Mouse (Mus musculus) olfactory bulb, adult 2 months (tissue): ENCODE measurements at regions not wholly inside any gene's neighbourhood (a gene's known extent, or its start where the extent isn't known, plus 50 kb on each side); places are given as distances from the start of the nearest gene placed in this dataset.

Experiments
- CTCF ChIP-seq: fragments of 200-500 bp; IDR thresholded peaks from 2 replicates; pipeline ENCODE4 v1.5.1; 2012; ENCODE audit warnings: low read depth, mild to moderate bottlenecking, low read length, moderate library complexity; ENCODE audit not compliant: insufficient read depth
- POLR2A ChIP-seq: fragments of 200-500 bp; IDR thresholded peaks from 2 replicates; pipeline ENCODE4 v1.6.1; 2012; ENCODE audit warnings: mild to moderate bottlenecking, low read depth, low read length, moderate library complexity; ENCODE audit not compliant: insufficient read depth

DNA sequence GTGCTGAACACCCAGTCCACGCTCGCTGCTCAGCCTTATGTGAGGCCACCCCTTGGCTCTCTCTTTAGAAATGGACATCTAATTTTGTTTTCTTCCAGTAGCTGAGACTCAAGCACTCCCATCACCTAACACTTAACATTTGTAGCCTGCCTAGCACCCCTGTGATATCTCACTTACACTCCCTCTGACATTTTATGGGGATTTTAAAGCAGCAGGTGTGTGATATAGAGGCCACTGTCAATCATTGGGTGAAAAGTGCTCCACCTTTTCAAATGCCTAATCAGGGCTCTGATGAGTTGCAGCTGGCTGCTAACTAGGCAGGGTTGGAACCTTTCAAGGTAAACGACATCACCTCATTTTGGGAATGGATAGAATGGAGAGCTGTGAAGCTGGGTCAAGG, 90.2 kb downstream of the Gm12728 start:
- TF ChIP-seq POLR2A: no peak
- TF ChIP-seq CTCF: no peak
